Comparison of ENCODE assay signal across 19 mouse cellular contexts in the genomic region with DNA sequence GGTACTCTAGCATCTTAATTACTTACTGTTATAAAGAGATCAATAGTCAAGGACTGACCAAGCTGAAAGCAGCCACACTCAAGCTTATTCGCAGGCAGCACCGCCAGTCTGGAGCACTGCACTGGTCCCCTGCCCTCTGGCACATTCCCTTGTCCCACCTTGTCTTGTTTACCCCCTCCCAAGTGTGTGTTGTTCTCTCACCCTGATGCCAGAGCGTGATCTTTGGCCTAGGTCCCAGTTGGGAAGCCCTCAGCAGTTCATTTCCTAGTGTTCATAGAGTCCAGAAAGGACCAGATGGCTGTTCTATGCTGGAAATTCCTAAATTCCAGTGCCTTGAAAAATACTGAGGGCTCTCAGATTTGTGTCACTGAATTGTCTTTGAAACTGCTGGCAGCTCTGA. TPM values are rescaled to one million over a fixed set of nuclear protein-coding genes. Genes with fewer than 3 reads are reported as not detected.
DNase-seq lines count a peak whose midpoint lies in the region; ATAC-seq and TF ChIP-seq lines count a peak whose summit lies in the region.
"Had no signal": no experiment of that assay in that cellular context is flagged by ENCODE, and none has a peak within 500 bp of the region (broad histone marks: within the 10 kb centered on the region; RNA-seq: fewer than 3 reads in every experiment).

No protein-coding gene starts in this region.

- ATAC-seq in monocyte, adult 5-6 weeks (replicated peaks; ENCODE audit: insufficient number of reproducible peaks, low FRiP score, low TSS enrichment, poor library complexity, severe bottlenecking): no peak
- ATAC-seq: forebrain, embryonic 16.5 days; liver, postnatal 0 days; midbrain, embryonic 15.5 days had no signal

- no peak overlapping the region for H3K4me3 ChIP-seq in gastrocnemius, adult 2 months
- H3K4me3 ChIP-seq: embryonic facial prominence, embryonic 10.5 days; layer of hippocampus, adult 2 months; limb, embryonic 10.5 days; megakaryocyte, embryonic 14.5 days; midbrain, embryonic 15.5 days; stomach, embryonic 15.5 days had no signal

- TF ChIP-seq CTCF in gastrocnemius, adult 2 months (IDR thresholded peaks at IDR 0.05): no peak

- H3K27ac ChIP-seq in gastrocnemius, adult 2 months: no peak overlapping the region
- H3K27ac ChIP-seq: embryonic facial prominence, embryonic 10.5 days; kidney, postnatal 0 days; limb, embryonic 10.5 days; midbrain, embryonic 15.5 days; stomach, embryonic 15.5 days had no signal

- intact Hi-C loops in gastrocnemius, adult 2 months (cut with DNase I): no loop called here

- DNase-seq in gastrocnemius, adult 2 months: peak; percentile 25
- DNase-seq in gastrocnemius, postnatal 10 days: no peak
- DNase-seq in Muller cell, postnatal 12 days (ENCODE audit: inconsistent ontology term): peak; percentile 47
- DNase-seq in cerebellum, adult 11 months: peak; percentile 89
- peak; percentile 91 to 95 for DNase-seq in cerebellum, postnatal 10 days
- no peak for DNase-seq in neural tube, embryonic 10.5 days (ENCODE audit: extremely low spot score, low spot score)
- DNase-seq: kidney, adult 11 months; layer of hippocampus, postnatal 36 days; liver, postnatal 0 days; thymus, adult 18-20 months had no signal

RNA-seq across cellular contexts. Expression of a gene that starts 28.7 kb away (rescaled TPM):
- 10 to 100 TPM; 30.2 to 31.9 TPM for total RNA-seq in gastrocnemius, adult 2 months (2021)
- total RNA-seq in gastrocnemius, postnatal 10 days (2021): 10 to 100 TPM; 28.2 to 33.0 TPM
- 14.4 to 21.6 TPM (median 19.4 TPM) in 3 replicates for total RNA-seq in monocyte, adult 5-6 weeks (2017)

RNA-seq across cellular contexts. Expression of a gene that starts 28.8 kb away (rescaled TPM):
- total RNA-seq in gastrocnemius, adult 2 months (2021): 10 to 100 TPM; 21.3 to 23.0 TPM
- total RNA-seq in gastrocnemius, postnatal 10 days (2021): 10 to 100 TPM; 15.7 to 16.6 TPM
- total RNA-seq in monocyte, adult 5-6 weeks (2017): 15.8 to 31.3 TPM (median 19.1 TPM) in 3 replicates

Comparison
In these comparisons a context has a peak if more than half of its experiments do, and no peak if none do; other contexts are left out.
1. DNase-seq: peak in gastrocnemius, adult 2 months (single experiment), Muller cell, postnatal 12 days (single experiment), cerebellum, adult 11 months (single experiment) and cerebellum, postnatal 10 days (2 of 2); none in gastrocnemius, postnatal 10 days (single experiment) and neural tube, embryonic 10.5 days (single experiment).